Mouse (Mus musculus) kidney, adult 2 months (tissue): ENCODE results near the gene Cbx6.

Experiments used
- CTCF ChIP-seq: fragments of 200-500 bp; conservative IDR thresholded peaks from 2 replicates; pipeline ENCODE4 v1.5.1; 2011; ENCODE audit warnings: low read depth, mild to moderate bottlenecking, control low read depth, low read length, moderate library complexity, mixed read lengths; ENCODE audit not compliant: insufficient read depth, insufficient read length
- POLR2A ChIP-seq: fragments of 200-500 bp; IDR thresholded peaks from one replicate; pipeline ENCODE4 v1.6.1; 2011; ENCODE audit warnings: low read depth, low read length, control low read depth

- TF ChIP-seq CTCF (no peak), POLR2A (no peak)
Measured at GRCm38 (mm10) chr15:79785056-79785455, 49.4 kb downstream of the Cbx6 start.
